Mouse (Mus musculus): ENCODE results near the gene Yeats4. TPM values are rescaled to one million over a fixed set of nuclear protein-coding genes. Genes with fewer than 3 reads are reported as not detected.

Yeats4 gene
- total and polyA plus RNA-seq, 3 experiments, result 50.3 to 133 (median 110) TPM

DNA sequence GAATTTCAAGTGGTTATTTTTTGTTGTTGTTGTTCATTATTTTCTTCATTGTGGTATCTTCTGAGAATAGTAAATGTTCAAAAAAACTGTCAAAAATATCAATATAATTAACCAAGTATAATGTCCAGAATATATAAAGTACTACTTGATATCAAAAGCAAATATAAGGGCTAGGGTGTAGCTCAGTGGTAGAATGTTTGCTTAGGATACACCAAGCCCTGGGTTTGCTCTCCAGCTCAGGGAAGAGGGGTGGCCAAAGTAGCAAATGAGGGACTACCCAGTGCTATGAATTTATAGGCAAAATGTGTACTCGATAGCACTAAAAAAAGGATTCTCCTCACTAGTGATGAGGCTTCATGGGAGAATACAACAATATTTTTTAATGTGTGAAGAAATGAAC lies 51.2 kb downstream of the Yeats4 start:
- TF ChIP-seq RAD21 (IDR thresholded peaks at IDR 0.05; ENCODE audit: low read depth, low read length) (no peak), GABPA (IDR thresholded peaks at IDR 0.05; ENCODE audit: insufficient replicate concordance, low read depth, low read length) (no peak), IRF4 (IDR thresholded peaks at IDR 0.05; ENCODE audit: low read depth, low read length) (no peak), POLR2A (IDR thresholded peaks at IDR 0.05; ENCODE audit: low read depth, low read length) (no peak), ZKSCAN1 (IDR thresholded peaks at IDR 0.05; ENCODE audit: borderline replicate concordance, low read depth, low read length) (no peak), CTCF (conservative IDR thresholded peaks at IDR 0.05 in 1 of 2, IDR thresholded peaks at IDR 0.05 in 1 of 2; ENCODE audit: low read depth in 2 of 2, low read length in 2 of 2) (no peak), NRF1 (IDR thresholded peaks at IDR 0.05; ENCODE audit: low read depth, low read length) (no peak), ZC3H11A (IDR thresholded peaks at IDR 0.05; ENCODE audit: low read depth, low read length) (no peak), TCF12 (IDR thresholded peaks at IDR 0.05; ENCODE audit: low read depth, low read length) (no peak), ZMIZ1 (IDR thresholded peaks at IDR 0.05; ENCODE audit: low read depth, low read length) (no peak), MAZ (IDR thresholded peaks at IDR 0.05; ENCODE audit: low read depth, low read length) (no peak), MAFK (IDR thresholded peaks at IDR 0.05; ENCODE audit: insufficient replicate concordance, low read length) (no peak), ELF1 (IDR thresholded peaks at IDR 0.05; ENCODE audit: low read depth, low read length) (no peak), BHLHE40 (IDR thresholded peaks at IDR 0.05; ENCODE audit: low read depth, low read length) (no peak), MAX (IDR thresholded peaks at IDR 0.05; ENCODE audit: low read length) (no peak), E2F4 (IDR thresholded peaks at IDR 0.05; ENCODE audit: insufficient replicate concordance, low read depth, low read length) (no peak), MEF2A (IDR thresholded peaks at IDR 0.05; ENCODE audit: borderline replicate concordance, low read depth, low read length) (no peak), SIN3A (IDR thresholded peaks at IDR 0.05; ENCODE audit: low read length) (no peak), JUND (conservative IDR thresholded peaks at IDR 0.05; ENCODE audit: low read depth, low read length) (no peak), JUN (IDR thresholded peaks at IDR 0.05; ENCODE audit: insufficient read depth, low read depth, low read length) (no peak)

DNA sequence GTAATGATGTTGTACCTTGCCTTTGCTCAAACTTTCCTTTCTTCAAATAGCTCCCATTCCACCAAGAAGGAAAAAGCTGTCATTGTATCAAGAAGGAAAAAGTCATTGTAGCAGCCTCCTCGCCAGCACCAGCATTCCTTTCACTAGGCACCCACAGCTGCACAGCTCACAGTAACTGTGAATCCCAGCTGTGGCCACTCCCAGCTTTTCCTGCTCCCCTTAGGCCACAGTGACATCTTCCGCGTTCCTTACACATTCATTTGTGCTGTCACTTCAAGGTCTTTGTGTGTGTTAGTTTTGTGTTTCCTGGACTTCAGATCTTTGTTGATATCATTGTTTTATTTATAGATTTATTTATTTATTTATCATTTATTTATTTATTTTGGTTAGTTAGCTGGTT lies 52.2 kb downstream of the Yeats4 start:
- Histone ChIP-seq H3K36me3 (replicated peaks in 1 of 2; ENCODE audit: control insufficient read depth in 1 of 2, insufficient read depth in 1 of 2, low read length in 1 of 2) (no peaks in the 10 kb centered on the region), H3K4me2 (ENCODE audit: insufficient read depth, low read depth, poor library complexity, severe bottlenecking) (no peak overlapping the region), H3K79me2 (replicated peaks; ENCODE audit: control insufficient read depth, extremely low read depth, insufficient read depth, poor library complexity, severe bottlenecking) (no peaks in the 10 kb centered on the region), H3K4me3 (replicated peaks in 1 of 3; ENCODE audit: low read depth in 2 of 3, low read length in 2 of 3, poor library complexity in 1 of 3) (no peak overlapping the region), H3K27me3 (replicated peaks) (no peaks in the 10 kb centered on the region), H3K9ac (ENCODE audit: insufficient read depth, low read depth) (no peak overlapping the region), H3K27ac (ENCODE audit: insufficient read depth, low read depth) (no peak overlapping the region), H3K4me1 (ENCODE audit: control insufficient read depth in 1 of 2, insufficient read depth in 2 of 2) (peaks cover 0 to 1% of the 10 kb centered on the region in 2 experiments; a peak in 1 of 4 replicates), H3K9me3 (replicated peaks; ENCODE audit: low read length) (no peaks in the 10 kb centered on the region)
- in situ Hi-C loops (cut with MboI; ENCODE audit: low pct_ligation_motif_present, low pct_unique_long_range_greater_than_20kb, low sequenced_read_pairs) (no loop called here), dilution Hi-C loops (cut with MboI; ENCODE audit: extremely low pct_ligation_motif_present, extremely low pct_unique_long_range_greater_than_20kb, low sequenced_read_pairs) (no loop called here)
- TF ChIP-seq ELF1 (IDR thresholded peaks at IDR 0.05; ENCODE audit: low read depth, low read length) (no peak), JUN (IDR thresholded peaks at IDR 0.05; ENCODE audit: insufficient read depth, low read depth, low read length) (no peak), JUND (conservative IDR thresholded peaks at IDR 0.05; ENCODE audit: low read depth, low read length) (no peak), PAX5 (IDR thresholded peaks at IDR 0.05; ENCODE audit: low read length) (no peak), POLR2A (IDR thresholded peaks at IDR 0.05; ENCODE audit: low read depth, low read length) (no peak), POLR2AphosphoS2 (IDR thresholded peaks at IDR 0.05; ENCODE audit: low read depth, low read length) (no peak), SMC3 (IDR thresholded peaks at IDR 0.05; ENCODE audit: low read depth, low read length) (no peak), ZMIZ1 (IDR thresholded peaks at IDR 0.05; ENCODE audit: low read depth, low read length) (no peak), MAX (IDR thresholded peaks at IDR 0.05; ENCODE audit: low read length) (no peak), TCF12 (IDR thresholded peaks at IDR 0.05; ENCODE audit: low read depth, low read length) (no peak), ZKSCAN1 (IDR thresholded peaks at IDR 0.05; ENCODE audit: borderline replicate concordance, low read depth, low read length) (no peak), NRF1 (IDR thresholded peaks at IDR 0.05; ENCODE audit: low read depth, low read length) (no peak), USF1 (IDR thresholded peaks at IDR 0.05; ENCODE audit: low read depth, low read length) (no peak), MEF2A (IDR thresholded peaks at IDR 0.05; ENCODE audit: borderline replicate concordance, low read depth, low read length) (no peak), SIN3A (IDR thresholded peaks at IDR 0.05; ENCODE audit: low read length) (no peak), MXI1 (IDR thresholded peaks at IDR 0.05; ENCODE audit: low read depth, low read length) (no peak)
- DNase-seq (ENCODE audit: extremely low read depth), result no peak

More for the DNA sequence above, 51.2 kb downstream of the Yeats4 start:
- H3K27me3 ChIP-seq (replicated peaks), result no peaks in the 10 kb centered on the region
- in situ Hi-C loops (cut with MboI; ENCODE audit: low pct_ligation_motif_present, low pct_unique_long_range_greater_than_20kb, low sequenced_read_pairs) (no loop called here), dilution Hi-C loops (cut with MboI; ENCODE audit: extremely low pct_ligation_motif_present, extremely low pct_unique_long_range_greater_than_20kb, low sequenced_read_pairs) (no loop called here)
- DNase-seq (ENCODE audit: extremely low read depth), result no peak
- no peak overlapping the region for H3K4me2 ChIP-seq (ENCODE audit: insufficient read depth, low read depth, poor library complexity, severe bottlenecking)
- no peak overlapping the region for H3K27ac ChIP-seq (ENCODE audit: insufficient read depth, low read depth)
- H3K9ac ChIP-seq (ENCODE audit: insufficient read depth, low read depth), result no peak overlapping the region
- no peaks in the 10 kb centered on the region for H3K36me3 ChIP-seq (replicated peaks in 1 of 2; ENCODE audit: control insufficient read depth in 1 of 2, insufficient read depth in 1 of 2, low read length in 1 of 2)
- no peak overlapping the region for H3K4me3 ChIP-seq (replicated peaks in 1 of 3; ENCODE audit: low read depth in 2 of 3, low read length in 2 of 3, poor library complexity in 1 of 3)
- H3K4me1 ChIP-seq (ENCODE audit: control insufficient read depth in 1 of 2, insufficient read depth in 2 of 2), result no peaks in the 10 kb centered on the region
- no peaks in the 10 kb centered on the region for H3K79me2 ChIP-seq (replicated peaks; ENCODE audit: control insufficient read depth, extremely low read depth, insufficient read depth, poor library complexity, severe bottlenecking)
- H3K9me3 ChIP-seq (replicated peaks; ENCODE audit: low read length), result no peaks in the 10 kb centered on the region
